Mouse (Mus musculus): Measurements from ENCODE around the gene Gjb3. TPM values are rescaled to one million over a fixed set of nuclear protein-coding genes. Genes with fewer than 3 reads are reported as not detected.
A peak's percentile ranks its signal among the peaks of the same experiment; 100 is the strongest.

Gene Gjb3
- total RNA-seq, 2 experiments from 2014 or later: 0.20 to 0.62 TPM

GRCm38 (mm10) chr4:127337668-127338067 is 7.0 kb upstream of the Gjb3 start:
- no peak for DNase-seq (ENCODE audit: low spot score in 2 of 2)

- DNase-seq (ENCODE audit: low spot score in 2 of 2): no peak
Measured at GRCm38 (mm10) chr4:127334870-127335504, 4.3 kb upstream of the Gjb3 start.

- no peak for DNase-seq (ENCODE audit: low spot score in 2 of 2)
Measured at GRCm38 (mm10) chr4:127331171-127331570, 527 bp upstream of the Gjb3 start.

- DNase-seq (ENCODE audit: low spot score in 2 of 2): no peak
Measured at GRCm38 (mm10) chr4:127329751-127330150, 893 bp downstream of the Gjb3 start.

- no peak for DNase-seq (ENCODE audit: low spot score in 2 of 2)
Measured at GRCm38 (mm10) chr4:127329046-127329445, 1.6 kb downstream of the Gjb3 start.

- DNase-seq (ENCODE audit: low spot score in 2 of 2): no peak
Measured at GRCm38 (mm10) chr4:127328378-127328777, 2.3 kb downstream of the Gjb3 start.

GRCm38 (mm10) chr4:127327749-127328148 is 2.9 kb downstream of the Gjb3 start:
- DNase-seq (ENCODE audit: low spot score in 2 of 2): no peak

- DNase-seq (ENCODE audit: low spot score in 2 of 2): no peak
Measured at GRCm38 (mm10) chr4:127327258-127327657, 3.4 kb downstream of the Gjb3 start.

GRCm38 (mm10) chr4:127325276-127325675 is 5.4 kb downstream of the Gjb3 start:
- DNase-seq (ENCODE audit: low spot score in 2 of 2): no peak

GRCm38 (mm10) chr4:127324759-127325158 is 5.9 kb downstream of the Gjb3 start:
- DNase-seq (ENCODE audit: low spot score in 2 of 2): peak; percentile 41 to 57

- DNase-seq (ENCODE audit: low spot score in 2 of 2): no peak
Measured at GRCm38 (mm10) chr4:127324296-127324695, 6.3 kb downstream of the Gjb3 start.

- no peak for DNase-seq (ENCODE audit: low spot score in 2 of 2)
Measured at GRCm38 (mm10) chr4:127323651-127324050, 7.0 kb downstream of the Gjb3 start.

- DNase-seq (ENCODE audit: low spot score in 2 of 2): peak in 1 of 2 experiments; percentile 48
Measured at GRCm38 (mm10) chr4:127319613-127320012, 11.0 kb downstream of the Gjb3 start.

GRCm38 (mm10) chr4:127317143-127317542 is 13.5 kb downstream of the Gjb3 start:
- DNase-seq (ENCODE audit: low spot score in 2 of 2): no peak

- DNase-seq (ENCODE audit: low spot score in 2 of 2): no peak
Measured at GRCm38 (mm10) chr4:127315753-127316152, 14.9 kb downstream of the Gjb3 start.

GRCm38 (mm10) chr4:127314585-127314984 is 16.1 kb downstream of the Gjb3 start:
- no peak for DNase-seq (ENCODE audit: low spot score in 2 of 2)

- DNase-seq (ENCODE audit: low spot score in 2 of 2): peak in 1 of 2 experiments; percentile 57
Measured at GRCm38 (mm10) chr4:127313861-127314260, 16.8 kb downstream of the Gjb3 start, which contains the start of gene Gja4. Gene Gja4 (minus strand): TSS chr4:127314039.

- no peak for DNase-seq (ENCODE audit: low spot score in 2 of 2)
Measured at GRCm38 (mm10) chr4:127312349-127312748, 18.3 kb downstream of the Gjb3 start.

GRCm38 (mm10) chr4:127311561-127311960 is 19.1 kb downstream of the Gjb3 start:
- DNase-seq (ENCODE audit: low spot score in 2 of 2): no peak

GRCm38 (mm10) chr4:127306915-127307314 is 23.7 kb downstream of the Gjb3 start:
- DNase-seq (ENCODE audit: low spot score in 2 of 2): no peak

- no peak for DNase-seq (ENCODE audit: low spot score in 2 of 2)
Measured at GRCm38 (mm10) chr4:127303796-127304195, 26.8 kb downstream of the Gjb3 start.

GRCm38 (mm10) chr4:127300503-127300902 is 30.1 kb downstream of the Gjb3 start:
- no peak for DNase-seq (ENCODE audit: low spot score in 2 of 2)

- no peak for DNase-seq (ENCODE audit: low spot score in 2 of 2)
Measured at GRCm38 (mm10) chr4:127292631-127293030, 38.0 kb downstream of the Gjb3 start.

All from adrenal gland, postnatal 4 days (tissue).